Mouse (Mus musculus): Measurements from ENCODE around the gene Zfp408.
A peak's percentile ranks its signal among the peaks of the same experiment; 100 is the strongest.

Gene Zfp408

GRCm38 (mm10) chr2:91609370-91609769 lies 40.2 kb downstream of the Zfp408 start:
- peak; percentile 17 for DNase-seq (ENCODE audit: low read depth)

- peak; percentile 55 for DNase-seq (ENCODE audit: low read depth)
Observed at GRCm38 (mm10) chr2:91602389-91602788, 47.2 kb downstream of the Zfp408 start.

GRCm38 (mm10) chr2:91600475-91600874 lies 49.1 kb downstream of the Zfp408 start:
- no peak for DNase-seq (ENCODE audit: low read depth)
